Mouse (Mus musculus) MEL (cell line): Measurements from ENCODE around the gene Cdca5. TPM values are rescaled to one million over a fixed set of nuclear protein-coding genes. Genes with fewer than 3 reads are reported as not detected.

Experiments used
- DNase-seq: peaks from one replicate; pipeline ENCODE4 v3.0.0; 2011; ENCODE audit warnings: low read depth, low spot score
- H3K27ac ChIP-seq: 2 replicates; pipeline ENCODE4 v1.5.1; 2012; ENCODE audit warnings: low read depth, mild to moderate bottlenecking, control low read depth, low read length, moderate library complexity; ENCODE audit not compliant: control insufficient read depth
- H3K27me3 ChIP-seq, 2 experiments: fragments of 150-350 bp in 1 of 2; sonication (generic) in 1 of 2; 2 replicates each; pipeline ENCODE4 v1.6.1; 2012; ENCODE audit warnings: low read length in 2 of 2, mild to moderate bottlenecking in 2 of 2, improper control_type of control experiment in 1 of 2, moderate library complexity in 1 of 2; ENCODE audit not compliant: insufficient read depth in 2 of 2, control insufficient read depth in 1 of 2
- H3K36me3 ChIP-seq, 2 experiments: 2 replicates each; pipeline ENCODE4 v1.6.1; 2012 to 2014; ENCODE audit warnings: low read length in 2 of 2, improper control_type of control experiment in 1 of 2, inconsistent platforms in 1 of 2, mild to moderate bottlenecking in 1 of 2; ENCODE audit not compliant: insufficient read depth in 2 of 2, control insufficient read depth in 1 of 2
- H3K4me1 ChIP-seq, 2 experiments: fragments of 150-350 bp in 1 of 2; sonication (generic) in 1 of 2; 2 replicates each; pipeline ENCODE4 v1.6.1; 2012; ENCODE audit warnings: low read length in 2 of 2, improper control_type of control experiment in 1 of 2, mild to moderate bottlenecking in 1 of 2; ENCODE audit not compliant: insufficient read depth in 2 of 2, control insufficient read depth in 1 of 2
- H3K4me3 ChIP-seq, 2 experiments: fragments of 150-350 bp in 1 of 2; sonication (generic) in 1 of 2; 2 replicates each; pipeline ENCODE4 v1.5.1; 2012; ENCODE audit warnings: low read depth in 2 of 2, low read length in 2 of 2, mild to moderate bottlenecking in 2 of 2, moderate library complexity in 2 of 2, control low read depth in 1 of 2, improper control_type of control experiment in 1 of 2; ENCODE audit not compliant: control insufficient read depth in 1 of 2, insufficient read depth in 1 of 2
- H3K79me2 ChIP-seq: 2 replicates; pipeline ENCODE4 v1.6.1; 2012; ENCODE audit warnings: mild to moderate bottlenecking, low read length, moderate library complexity; ENCODE audit not compliant: control insufficient read depth, poor library complexity, insufficient read depth
- H3K9ac ChIP-seq: 2 replicates; pipeline ENCODE4 v1.6.1; 2012; ENCODE audit warnings: low read depth, mild to moderate bottlenecking, control low read depth, low read length, moderate library complexity; ENCODE audit not compliant: control insufficient read depth, poor library complexity, severe bottlenecking
- H3K9me3 ChIP-seq: fragments of 150-350 bp; sonication (generic); replicated peaks from 2 replicates; pipeline ENCODE4 v1.6.1; 2012; ENCODE audit warnings: mild to moderate bottlenecking, low read length, improper control_type of control experiment, moderate library complexity; ENCODE audit not compliant: insufficient read depth
- CTCF ChIP-seq, 3 experiments: IDR thresholded peaks in 2 of 3; conservative IDR thresholded peaks in 1 of 3; 2 replicates each; pipeline ENCODE4 v1.5.1; 2011 to 2012; ENCODE audit warnings: low read length in 3 of 3, low read depth in 2 of 3, mild to moderate bottlenecking in 2 of 3, improper control_type of control experiment in 1 of 3, inconsistent platforms in 1 of 3, mixed read lengths in 1 of 3, moderate library complexity in 1 of 3; ENCODE audit not compliant: control insufficient read depth in 1 of 3, insufficient read depth in 1 of 3, poor library complexity in 1 of 3, severe bottlenecking in 1 of 3
- EP300 ChIP-seq, 2 experiments: IDR thresholded peaks; 2 replicates each; pipeline ENCODE4 v1.6.1; 2011; ENCODE audit warnings: improper control_type of control experiment in 2 of 2, low read length in 2 of 2, low read depth in 1 of 2, mild to moderate bottlenecking in 1 of 2
- GABPA ChIP-seq: IDR thresholded peaks from 2 replicates; pipeline ENCODE4 v1.6.1; 2012; ENCODE audit warnings: low read depth, mild to moderate bottlenecking, inconsistent platforms, low read length, improper control_type of control experiment, moderate library complexity
- GATA1 ChIP-seq: IDR thresholded peaks from 2 replicates; pipeline ENCODE4 v1.6.1; 2011; ENCODE audit warnings: low read depth, low read length, improper control_type of control experiment
- HCFC1 ChIP-seq: IDR thresholded peaks from 2 replicates; pipeline ENCODE4 v1.6.1; 2012; ENCODE audit warnings: low read depth, mild to moderate bottlenecking, inconsistent platforms, low read length, improper control_type of control experiment, moderate library complexity
- JUND ChIP-seq: IDR thresholded peaks from 2 replicates; pipeline ENCODE4 v1.6.1; 2011; ENCODE audit warnings: low read depth, mild to moderate bottlenecking, improper control_type of control experiment, low read length
- MAX ChIP-seq: IDR thresholded peaks from 2 replicates; pipeline ENCODE4 v1.6.1; 2011; ENCODE audit warnings: low read length, improper control_type of control experiment
- MAZ ChIP-seq: IDR thresholded peaks from 2 replicates; pipeline ENCODE4 v1.6.1; 2012; ENCODE audit warnings: low read depth, mild to moderate bottlenecking, inconsistent platforms, low read length, improper control_type of control experiment
- MYB ChIP-seq: IDR thresholded peaks from 2 replicates; pipeline ENCODE4 v1.6.1; 2011; ENCODE audit warnings: mild to moderate bottlenecking, low read depth, low read length, improper control_type of control experiment
- NELFE ChIP-seq: IDR thresholded peaks from 2 replicates; pipeline ENCODE4 v1.6.1; 2011; ENCODE audit warnings: low read depth, low read length, improper control_type of control experiment
- POLR2A ChIP-seq, 2 experiments: IDR thresholded peaks; 2 replicates each; pipeline ENCODE4 v1.6.1; 2011 to 2012; ENCODE audit warnings: low read length in 2 of 2, mild to moderate bottlenecking in 2 of 2, control low read depth in 1 of 2, improper control_type of control experiment in 1 of 2, low read depth in 1 of 2, moderate library complexity in 1 of 2; ENCODE audit not compliant: control insufficient read depth in 1 of 2, insufficient read depth in 1 of 2, poor library complexity in 1 of 2
- POLR2AphosphoS2 ChIP-seq: IDR thresholded peaks from 2 replicates; pipeline ENCODE4 v1.6.1; 2011; ENCODE audit warnings: low read length, improper control_type of control experiment
- RAD21 ChIP-seq: IDR thresholded peaks from 2 replicates; pipeline ENCODE4 v1.6.1; 2011; ENCODE audit warnings: mild to moderate bottlenecking, low read depth, low read length, improper control_type of control experiment
- RCOR1 ChIP-seq: IDR thresholded peaks from 2 replicates; pipeline ENCODE4 v1.6.1; 2012; ENCODE audit warnings: low read depth, mild to moderate bottlenecking, inconsistent platforms, low read length, improper control_type of control experiment
- SIN3A ChIP-seq: IDR thresholded peaks from 2 replicates; pipeline ENCODE4 v1.6.1; 2012; ENCODE audit warnings: low read length, improper control_type of control experiment, inconsistent platforms
- SMC3 ChIP-seq: IDR thresholded peaks from 2 replicates; pipeline ENCODE4 v1.6.1; 2011; ENCODE audit warnings: low read depth, low read length, improper control_type of control experiment
- TAL1 ChIP-seq: IDR thresholded peaks from 2 replicates; pipeline ENCODE4 v1.6.1; 2012; ENCODE audit warnings: mild to moderate bottlenecking, inconsistent platforms, low read length, moderate library complexity, mixed read lengths
- TBP ChIP-seq: IDR thresholded peaks from 2 replicates; pipeline ENCODE4 v1.8.0; 2011; ENCODE audit warnings: low read depth, low read length, improper control_type of control experiment
- TCF12 ChIP-seq: IDR thresholded peaks from 2 replicates; pipeline ENCODE4 v1.6.1; 2014; ENCODE audit warnings: low read depth, mild to moderate bottlenecking, inconsistent platforms, low read length, improper control_type of control experiment, moderate library complexity
- USF2 ChIP-seq, 2 experiments: IDR thresholded peaks; 2 replicates each; pipeline ENCODE4 v1.6.1; 2011 to 2012; ENCODE audit warnings: improper control_type of control experiment in 2 of 2, low read length in 2 of 2, borderline replicate concordance in 1 of 2, inconsistent platforms in 1 of 2, low read depth in 1 of 2, mild to moderate bottlenecking in 1 of 2; ENCODE audit not compliant: insufficient read depth in 1 of 2
- ZKSCAN1 ChIP-seq: IDR thresholded peaks from 2 replicates; pipeline ENCODE4 v1.6.1; 2012; ENCODE audit warnings: low read depth, mild to moderate bottlenecking, inconsistent platforms, low read length, improper control_type of control experiment, moderate library complexity
- ZNF384 ChIP-seq: IDR thresholded peaks from 2 replicates; pipeline ENCODE4 v1.6.1; 2012; ENCODE audit warnings: low read depth, mild to moderate bottlenecking, inconsistent platforms, low read length, improper control_type of control experiment
- polyA plus RNA-seq, 2 experiments: library from polyadenylated mRNA; stranded (reverse) in 1 of 2; unstranded in 1 of 2; fragments of >175 nt in 1 of 2; fragments of >200 nt in 1 of 2; gene quantifications; 2 replicates each; pipeline versions ENCODE4 v1.2.1 to v1.2.4; 2012; ENCODE audit warnings: low replicate concordance in 2 of 2, low read depth in 1 of 2; ENCODE audit not compliant: insufficient read length in 2 of 2, insufficient read depth in 1 of 2, missing spikeins in 1 of 2
- total RNA-seq: library from RNA; depleted of rRNA; stranded (reverse); fragments of 300-350 nt; gene quantifications from 2 replicates; pipeline ENCODE4 v1.2.3, GENCODE M21; 2012

Gene Cdca5
- total and polyA plus RNA-seq, 3 experiments: 48.5 to 56.5 TPM; not detected in 1

DNA sequence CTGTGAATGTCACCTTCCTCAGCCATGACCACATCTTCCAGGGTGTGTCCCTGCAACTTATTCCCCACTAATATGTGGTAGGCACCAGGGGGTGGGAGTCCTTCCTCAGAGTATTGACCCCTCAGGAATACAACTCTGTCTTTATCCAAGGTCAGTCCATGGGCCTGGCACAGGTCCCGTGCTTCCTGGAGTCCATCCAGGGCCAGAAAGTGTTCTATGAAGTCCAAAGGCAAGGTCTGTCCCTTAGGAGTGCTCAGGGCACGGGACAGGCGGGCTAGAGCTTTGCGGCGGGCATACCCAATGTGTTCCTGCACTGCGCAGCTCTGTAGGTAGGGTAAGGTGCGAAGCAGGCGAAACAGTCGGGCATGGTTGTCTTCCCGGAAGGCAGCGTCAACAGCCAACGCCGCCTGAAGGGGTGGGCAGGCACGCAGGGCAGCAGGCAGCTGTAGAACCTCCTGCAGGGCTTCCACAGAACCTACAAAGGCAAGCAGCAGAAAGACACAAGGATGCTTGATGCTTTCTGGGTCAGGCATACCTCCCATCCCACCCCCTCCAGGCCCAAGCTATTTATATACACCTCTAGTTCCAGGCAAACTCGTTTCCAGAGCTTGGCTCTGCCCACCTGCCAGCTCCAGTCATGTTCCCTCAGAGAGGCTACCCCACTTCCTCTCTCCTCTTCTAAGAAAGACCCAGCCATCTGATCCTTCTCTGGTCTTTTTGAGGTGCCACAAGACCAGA lies 31.5 kb downstream of the Cdca5 start:
- DNase-seq: no peak
- Histone ChIP-seq H3K9ac (peak overlapping the region; percentile 88), H3K79me2 (peaks cover 22% of the 10 kb centered on the region), H3K27me3 (no peaks in the 10 kb centered on the region), H3K36me3 (peaks cover 0 to 10% of the 10 kb centered on the region in 2 experiments; a peak in 2 of 4 replicates), H3K4me1 (peaks cover 2 to 10% of the 10 kb centered on the region in 2 experiments; a peak in 2 of 4 replicates), H3K9me3 (no peaks in the 10 kb centered on the region), H3K4me3 (peak overlapping the region; percentile 74 to 91; a peak in 1 of 4 replicates), H3K27ac (no peak overlapping the region)
- TF ChIP-seq POLR2A (IDR thresholded peaks at IDR 0.05; ENCODE audit: control insufficient read depth in 1 of 2, insufficient read depth in 1 of 2, low read depth in 1 of 2, low read length in 2 of 2, poor library complexity in 1 of 2): no peak
- no peak for TF ChIP-seq RCOR1
- no peak for TF ChIP-seq SMC3
- TF ChIP-seq JUND: no peak
- no peak for TF ChIP-seq SIN3A
- TF ChIP-seq GATA1: no peak
- no peak for TF ChIP-seq RAD21
- TF ChIP-seq MAZ: no peak
- TF ChIP-seq CTCF (IDR thresholded peaks at IDR 0.05 in 2 of 3, conservative IDR thresholded peaks at IDR 0.05 in 1 of 3; ENCODE audit: control insufficient read depth in 1 of 3, insufficient read depth in 1 of 3, low read depth in 2 of 3, low read length in 3 of 3, poor library complexity in 1 of 3, severe bottlenecking in 1 of 3): no peak
- no peak for TF ChIP-seq TAL1
- no peak for TF ChIP-seq TCF12
- TF ChIP-seq GABPA: no peak
- TF ChIP-seq ZKSCAN1: no peak
- TF ChIP-seq MYB: no peak
- no peak for TF ChIP-seq ZNF384
- TF ChIP-seq TBP: no peak
- TF ChIP-seq POLR2AphosphoS2: no peak
- TF ChIP-seq HCFC1: no peak

DNA sequence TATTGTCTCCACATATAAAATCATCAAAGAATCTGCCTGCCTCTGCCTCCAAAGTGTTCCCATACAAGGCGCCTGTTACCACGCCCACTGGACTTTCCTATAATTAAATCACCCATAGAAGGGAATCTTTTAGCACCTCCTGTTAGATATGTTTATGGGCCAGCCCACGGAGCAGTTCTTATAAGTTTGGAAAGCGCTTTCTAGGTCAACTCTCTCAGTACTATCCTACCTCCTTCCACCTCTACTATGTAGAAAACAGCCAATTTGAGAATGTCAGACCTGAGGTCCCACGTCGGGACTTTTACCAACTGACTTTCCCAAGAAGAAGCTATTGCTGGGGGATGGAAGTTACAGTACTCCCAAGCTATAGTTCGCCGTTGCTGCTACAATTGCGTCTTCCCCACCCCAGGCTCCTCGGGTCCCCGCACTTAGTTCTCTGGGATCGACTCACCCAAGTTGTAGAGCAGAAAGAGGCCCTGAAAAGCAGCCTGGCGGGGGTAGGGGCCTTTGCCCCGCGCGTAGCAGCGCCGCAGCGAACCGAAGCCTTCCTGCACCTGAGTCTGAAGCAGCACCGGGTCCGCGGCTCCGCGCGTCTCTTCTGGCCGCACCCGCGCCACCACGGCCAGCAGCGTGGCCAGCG lies 32.7 kb downstream of the Cdca5 start:
- Histone ChIP-seq H3K9me3 (no peaks in the 10 kb centered on the region), H3K9ac (peak overlapping the region; percentile 88), H3K4me3 (peak overlapping the region; percentile 74 to 91), H3K27me3 (no peaks in the 10 kb centered on the region), H3K4me1 (peaks cover 2 to 10% of the 10 kb centered on the region in 2 experiments; a peak in 2 of 4 replicates), H3K27ac (peak overlapping the region; percentile 88), H3K36me3 (peaks cover 0 to 10% of the 10 kb centered on the region in 2 experiments; a peak in 2 of 4 replicates), H3K79me2 (peaks cover 22% of the 10 kb centered on the region)
- peak; percentile 53 for DNase-seq
- TF ChIP-seq EP300 (IDR thresholded peaks at IDR 0.05; ENCODE audit: low read depth in 1 of 2, low read length in 2 of 2) (no peak), MAX (0 out of 2 replicates have a peak, but pooled peaks have one; percentile 16), USF2 (IDR thresholded peaks at IDR 0.05; ENCODE audit: borderline replicate concordance in 1 of 2, insufficient read depth in 1 of 2, low read depth in 1 of 2, low read length in 2 of 2) (no peak), SIN3A (0 out of 2 replicates have a peak, but pooled peaks have one; percentile 36), TCF12 (0 out of 2 replicates have a peak, but pooled peaks have one; percentile 10), NELFE (no peak)
